Mouse (Mus musculus): ENCODE data around the gene Rdh9.

GRCm38 (mm10) chr10:127737552-127737951 lies 38.6 kb upstream of the Rdh9 start:
- TF ChIP-seq RCOR1 (IDR thresholded peaks at IDR 0.05; ENCODE audit: low read depth, low read length), result no peak
- no peak for TF ChIP-seq SIN3A (IDR thresholded peaks at IDR 0.05; ENCODE audit: low read length)
- TF ChIP-seq POLR2A (IDR thresholded peaks at IDR 0.05; ENCODE audit: control insufficient read depth in 1 of 2, insufficient read depth in 1 of 2, low read depth in 1 of 2, low read length in 2 of 2, poor library complexity in 1 of 2), result no peak
- TF ChIP-seq JUND (IDR thresholded peaks at IDR 0.05; ENCODE audit: low read depth, low read length), result no peak
- TF ChIP-seq MAX (IDR thresholded peaks at IDR 0.05; ENCODE audit: low read length), result no peak
- TF ChIP-seq ZMIZ1 (IDR thresholded peaks at IDR 0.05; ENCODE audit: low read depth, low read length), result no peak
- no peak for TF ChIP-seq RAD21 (IDR thresholded peaks at IDR 0.05; ENCODE audit: low read depth, low read length)
- no peak for TF ChIP-seq USF1 (IDR thresholded peaks at IDR 0.05; ENCODE audit: low read depth, low read length)
- no peak for TF ChIP-seq CTCF (IDR thresholded peaks at IDR 0.05 in 2 of 3, conservative IDR thresholded peaks at IDR 0.05 in 1 of 3; ENCODE audit: control insufficient read depth in 1 of 3, insufficient read depth in 1 of 3, low read depth in 2 of 3, low read length in 3 of 3, poor library complexity in 1 of 3, severe bottlenecking in 1 of 3)

Measured in MEL (cell line).